Mouse (Mus musculus) lung, embryonic 16.5 days (tissue): ENCODE measurements around the gene Prdm10. TPM values are rescaled to one million over a fixed set of nuclear protein-coding genes. Genes with fewer than 3 reads are reported as not detected.

ENCODE experiments used
- ATAC-seq: fragments of 200-750 bp; cut with Nextera tagmentation; 2 replicates; pipeline ENCODE4 v1.8.0; 2017; ENCODE audit warnings: low read depth, mild to moderate bottlenecking, moderate library complexity
- H3K27ac ChIP-seq: fragments of 300-500 bp; sonication (generic); 2 replicates; pipeline ENCODE4 v1.5.1; 2014; ENCODE audit warnings: mild to moderate bottlenecking, control low read depth, low read length
- H3K27me3 ChIP-seq: fragments of 300-500 bp; sonication (generic); 2 replicates; pipeline ENCODE4 v1.6.1; 2014; ENCODE audit warnings: low read depth, low read length, mixed read lengths; ENCODE audit not compliant: control insufficient read depth, insufficient read depth
- H3K36me3 ChIP-seq: fragments of 300-500 bp; sonication (generic); 2 replicates; pipeline ENCODE4 v1.6.1; 2014; ENCODE audit warnings: low read length; ENCODE audit not compliant: control insufficient read depth, insufficient read depth
- H3K4me1 ChIP-seq: fragments of 300-500 bp; sonication (generic); replicated peaks from 2 replicates; pipeline ENCODE4 v1.6.1; 2014; ENCODE audit warnings: low read length, mixed read lengths; ENCODE audit not compliant: control insufficient read depth, insufficient read depth
- H3K4me2 ChIP-seq: fragments of 300-500 bp; sonication (generic); 2 replicates; pipeline ENCODE4 v1.6.1; 2014; ENCODE audit warnings: low read depth, low read length, control low read depth
- H3K4me3 ChIP-seq: fragments of 300-500 bp; sonication (generic); 2 replicates; pipeline ENCODE4 v1.5.1; 2014; ENCODE audit warnings: mild to moderate bottlenecking, low read length, control low read depth
- H3K9ac ChIP-seq: fragments of 300-500 bp; sonication (generic); 2 replicates; pipeline ENCODE4 v1.6.1; 2014; ENCODE audit warnings: low read length, control low read depth
- H3K9me3 ChIP-seq: fragments of 300-500 bp; sonication (generic); 2 replicates; pipeline ENCODE4 v1.6.1; 2016; ENCODE audit warnings: low read length; ENCODE audit not compliant: control insufficient read depth
- WGBS: fragments of 180-500 bp; shearing (Covaris S2); extraction: QIAGEN DNeasy Blood & Tissue Kit; methylation state at CpG from one replicate; pipeline ENCODE4 v1.1.7; 2014; 5-methylcytosine and 5-hydroxymethylcytosine counted together
- polyA plus RNA-seq: library from polyadenylated mRNA; unstranded; fragments of >200 nt; fragmentation: Nextera tagmentation; extraction: Ambion mirVana; gene quantifications from 2 replicates; pipeline ENCODE4 v1.2.1, GENCODE M21; 2015

Prdm10 gene
- polyA plus RNA-seq, 1 experiment from 2014 or later, result 4.8 TPM

DNA sequence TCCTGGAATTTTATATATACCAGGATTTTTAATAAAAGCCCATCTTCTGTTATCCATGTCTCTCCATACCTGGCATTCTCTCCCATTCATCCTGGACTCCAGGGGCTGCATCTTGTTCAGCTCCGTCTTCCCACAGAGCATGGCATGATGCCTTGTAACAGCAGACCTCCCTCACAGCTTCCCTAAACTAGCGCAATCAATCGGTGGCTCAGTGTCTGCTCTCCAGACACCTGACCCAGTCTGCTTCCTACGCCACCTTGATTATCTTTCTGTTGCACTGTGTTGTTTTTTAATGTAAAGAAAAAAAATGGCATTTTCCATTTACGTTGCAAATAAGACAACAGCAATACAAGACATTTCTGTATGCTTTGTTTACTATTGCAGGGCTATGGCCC, 36.4 kb upstream of the Prdm10 start:
- Histone ChIP-seq H3K9me3 (no peaks in the 10 kb centered on the region), H3K4me3 (no peak overlapping the region), H3K27ac (no peak overlapping the region), H3K4me2 (no peak overlapping the region), H3K4me1 (no peaks in the 10 kb centered on the region), H3K36me3 (no peaks in the 10 kb centered on the region), H3K27me3 (no peaks in the 10 kb centered on the region), H3K9ac (no peak overlapping the region)
- 72% methylated on average over 5 of the region's 5 CpGs for WGBS
- ATAC-seq, result no peak

DNA sequence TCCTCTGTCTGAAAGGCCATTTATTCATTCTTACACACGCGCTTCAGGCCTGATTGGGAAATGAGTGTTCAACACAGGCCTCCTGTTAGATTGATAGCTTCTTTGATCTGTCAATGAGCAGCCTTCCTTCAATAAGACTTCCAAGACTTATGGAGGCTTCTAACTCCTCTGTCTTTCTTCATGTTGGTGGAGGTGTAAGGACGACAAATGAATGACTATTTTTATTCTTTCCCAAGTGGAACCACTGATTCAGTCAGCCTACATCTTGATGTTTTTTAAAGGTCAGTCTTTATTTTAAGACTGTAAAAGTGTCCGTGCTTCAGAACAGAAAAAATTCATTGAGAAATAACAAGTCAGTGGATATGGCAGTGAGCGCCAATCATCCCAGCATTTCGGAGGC, 35.3 kb upstream of the Prdm10 start:
- no peak overlapping the region for H3K27ac ChIP-seq
- no peak overlapping the region for H3K4me2 ChIP-seq
- 91% methylated on average over 6 of the region's 6 CpGs for WGBS
- ATAC-seq, result no peak
- no peaks in the 10 kb centered on the region for H3K4me1 ChIP-seq
- no peaks in the 10 kb centered on the region for H3K9me3 ChIP-seq
- H3K4me3 ChIP-seq, result no peak overlapping the region
- H3K27me3 ChIP-seq, result no peaks in the 10 kb centered on the region
- H3K9ac ChIP-seq, result no peak overlapping the region
- H3K36me3 ChIP-seq, result no peaks in the 10 kb centered on the region

DNA sequence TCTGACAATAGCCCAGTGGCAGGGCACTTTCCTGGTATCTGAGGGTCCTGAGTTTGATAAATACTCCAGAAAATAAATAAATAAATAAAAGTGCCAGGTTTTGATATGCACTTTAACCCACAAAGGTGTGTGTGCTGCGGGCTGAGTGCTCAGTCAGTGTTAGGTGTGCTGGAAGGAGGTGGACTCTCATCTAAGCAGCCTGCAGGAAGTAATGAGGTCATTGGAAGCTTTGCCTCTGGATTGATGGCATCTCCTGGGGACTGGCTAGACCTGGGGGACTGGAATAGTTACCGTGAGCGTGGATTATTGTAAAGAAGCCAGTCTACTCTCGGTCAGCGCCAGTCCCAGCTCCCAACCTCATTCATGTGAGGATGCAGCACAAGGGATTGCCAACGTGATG, 33.9 kb upstream of the Prdm10 start:
- no peak overlapping the region for H3K27ac ChIP-seq
- H3K9me3 ChIP-seq, result no peaks in the 10 kb centered on the region
- no peaks in the 10 kb centered on the region for H3K36me3 ChIP-seq
- H3K9ac ChIP-seq, result no peak overlapping the region
- WGBS, result 33% methylated on average over 6 of the region's 6 CpGs
- no peak overlapping the region for H3K4me3 ChIP-seq
- no peak overlapping the region for H3K4me2 ChIP-seq
- no peaks in the 10 kb centered on the region for H3K4me1 ChIP-seq
- no peaks in the 10 kb centered on the region for H3K27me3 ChIP-seq
- peak; percentile 74 for ATAC-seq

DNA sequence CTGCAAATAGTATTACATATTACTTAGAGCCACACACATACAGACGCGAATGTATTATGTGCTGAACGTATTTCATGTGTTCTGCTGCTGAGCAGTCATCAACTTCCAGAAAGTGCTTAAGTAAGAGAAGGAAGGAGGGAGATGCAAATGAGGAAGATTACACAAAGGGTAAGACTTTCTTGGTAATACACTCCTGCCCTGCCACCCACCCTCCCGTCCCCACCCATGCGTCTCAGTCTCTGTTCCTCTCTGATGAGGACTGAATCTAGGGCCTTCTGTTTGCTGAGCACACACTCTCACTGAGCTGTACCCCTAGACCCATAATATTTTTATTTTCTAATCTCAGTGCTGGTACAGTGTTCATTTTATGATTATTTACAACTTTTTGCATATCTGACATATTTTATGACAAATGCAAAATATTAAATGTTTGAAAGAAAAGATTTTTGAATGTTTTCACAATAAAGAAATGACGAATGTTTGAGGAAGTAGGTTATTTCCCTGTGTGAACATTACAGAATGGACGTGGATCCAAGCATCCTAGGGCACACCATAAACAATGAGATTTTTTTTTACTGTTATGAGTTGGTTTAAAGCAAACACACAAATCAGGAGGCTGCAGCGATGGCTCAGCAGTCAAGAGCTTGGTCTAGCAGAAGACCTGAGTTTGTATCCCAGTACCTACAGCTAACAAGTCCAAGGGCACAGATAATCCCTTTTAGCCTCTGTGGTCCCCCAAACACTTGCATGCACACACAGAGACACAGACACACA, 32.7 kb upstream of the Prdm10 start:
- no peak overlapping the region for H3K4me2 ChIP-seq
- no peaks in the 10 kb centered on the region for H3K9me3 ChIP-seq
- no peak for ATAC-seq
- no peaks in the 10 kb centered on the region for H3K36me3 ChIP-seq
- no peaks in the 10 kb centered on the region for H3K27me3 ChIP-seq
- 0 out of 2 replicates have a peak, but pooled peaks cover 3% of the 10 kb centered on the region for H3K4me1 ChIP-seq
- H3K27ac ChIP-seq, result peak overlapping the region; percentile 33
- 50% methylated on average over 8 of the region's 8 CpGs for WGBS
- H3K4me3 ChIP-seq, result no peak overlapping the region
- no peak overlapping the region for H3K9ac ChIP-seq

DNA sequence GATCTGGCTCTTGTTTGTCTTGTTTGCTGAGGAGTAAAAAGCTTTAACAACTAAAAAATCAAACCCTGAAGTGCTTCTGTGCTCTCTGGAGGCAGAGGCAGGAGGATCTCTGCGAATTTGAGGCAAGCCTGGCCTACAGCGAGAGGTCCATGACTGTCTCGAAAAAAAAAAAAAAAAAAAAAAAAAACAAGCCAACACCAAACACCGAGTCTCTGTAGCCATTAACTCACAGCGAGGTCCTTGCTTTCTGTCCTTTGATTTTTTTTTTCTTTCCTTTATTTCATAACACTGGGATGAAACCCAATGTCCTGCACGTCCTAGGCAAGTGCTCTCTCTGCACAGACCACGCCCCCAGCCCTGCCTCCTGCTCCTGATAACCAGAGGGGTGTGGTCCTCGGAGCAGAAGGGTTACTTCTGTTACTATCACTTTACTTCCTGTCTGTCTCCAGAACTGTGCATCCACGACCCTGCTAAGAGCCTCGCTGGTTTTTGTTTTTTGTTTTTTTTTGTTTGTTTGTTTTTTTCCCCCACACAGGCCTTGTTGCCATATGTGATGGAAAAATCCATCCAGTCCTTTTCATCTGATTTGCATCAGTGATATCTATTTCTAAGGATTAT, 28.0 kb upstream of the Prdm10 start:
- no peak overlapping the region for H3K4me2 ChIP-seq
- WGBS, result 64% methylated on average over 10 of the region's 10 CpGs
- no peak overlapping the region for H3K4me3 ChIP-seq
- no peaks in the 10 kb centered on the region for H3K9me3 ChIP-seq
- no peak for ATAC-seq
- H3K36me3 ChIP-seq, result no peaks in the 10 kb centered on the region
- peak overlapping the region; percentile 42; the same call in 1 of the 2 replicates for H3K27ac ChIP-seq
- H3K27me3 ChIP-seq, result no peaks in the 10 kb centered on the region
- H3K9ac ChIP-seq, result no peak overlapping the region
- peaks cover 9% of the 10 kb centered on the region for H3K4me1 ChIP-seq

DNA sequence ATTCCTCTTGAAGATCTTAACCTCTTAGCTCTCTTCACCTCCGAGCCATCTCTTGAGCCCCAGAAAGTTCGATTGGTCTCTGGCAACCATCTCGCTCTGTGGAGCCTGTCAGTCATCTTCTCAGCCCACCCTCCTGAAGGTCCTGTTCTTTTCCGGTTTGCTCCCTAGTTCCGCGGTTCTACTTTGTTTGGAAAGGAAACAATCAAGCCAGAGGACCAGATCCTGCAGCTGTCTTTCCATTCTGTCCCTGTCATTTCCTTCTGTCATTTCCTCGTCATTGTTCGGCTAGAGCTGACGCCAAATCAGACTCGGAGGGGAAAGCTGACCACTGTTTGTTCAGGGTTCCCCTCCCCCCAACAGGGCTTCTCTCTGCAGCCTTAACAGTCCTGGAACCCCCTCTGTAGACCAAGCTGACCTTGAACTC, 27.0 kb upstream of the Prdm10 start:
- peak; percentile 87 for ATAC-seq
- H3K36me3 ChIP-seq, result no peaks in the 10 kb centered on the region
- no peaks in the 10 kb centered on the region for H3K27me3 ChIP-seq
- 17% methylated on average over 10 of the region's 10 CpGs for WGBS
- no peaks in the 10 kb centered on the region for H3K9me3 ChIP-seq
- peak overlapping the region; percentile 59 for H3K4me2 ChIP-seq
- H3K27ac ChIP-seq, result peak overlapping the region; percentile 58
- peak overlapping the region; percentile 25 for H3K4me3 ChIP-seq
- H3K4me1 ChIP-seq, result peaks cover 9% of the 10 kb centered on the region
- H3K9ac ChIP-seq, result peak overlapping the region; percentile 51

DNA sequence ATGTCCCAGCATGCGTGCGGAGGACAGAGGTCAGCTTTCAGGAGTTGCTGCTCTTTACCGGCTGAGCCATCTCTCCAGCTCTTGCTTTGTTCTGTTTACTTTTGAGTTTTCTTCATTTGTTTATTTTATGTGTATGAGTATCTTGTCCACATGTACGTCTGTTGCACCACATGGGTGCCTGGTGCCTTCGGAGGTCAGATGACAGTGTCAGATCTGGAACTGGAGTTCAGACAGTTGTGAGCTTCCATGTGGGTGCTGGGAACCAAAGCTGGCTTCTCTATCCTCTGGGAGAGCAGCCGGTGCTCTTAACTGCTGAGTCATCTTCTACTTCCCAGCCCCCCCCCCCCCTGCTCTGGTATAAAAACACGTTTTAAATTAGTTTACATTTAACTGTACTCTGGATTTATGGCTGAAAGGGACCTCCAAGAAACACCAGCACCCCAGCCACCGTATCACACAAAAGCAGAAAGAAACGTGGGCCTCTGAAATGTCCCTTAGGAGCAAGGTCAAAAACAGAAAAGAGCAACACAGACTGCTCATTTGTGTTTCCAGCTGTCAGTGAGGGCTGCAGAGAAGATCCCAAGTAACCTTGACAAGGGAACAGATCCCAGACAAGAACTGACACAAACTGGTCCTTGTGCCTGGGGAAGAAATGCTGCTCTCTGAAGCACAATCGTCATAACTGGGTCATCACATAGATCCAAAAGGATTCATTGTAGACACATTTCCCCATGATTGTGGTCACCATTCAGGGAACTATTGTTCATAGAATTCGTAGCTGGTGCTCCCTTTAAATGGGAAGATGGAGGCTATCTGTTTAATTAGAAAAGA, 26.3 kb upstream of the Prdm10 start:
- Histone ChIP-seq H3K9me3 (no peaks in the 10 kb centered on the region), H3K36me3 (no peaks in the 10 kb centered on the region), H3K4me3 (no peak overlapping the region), H3K27me3 (no peaks in the 10 kb centered on the region), H3K4me1 (peaks cover 9% of the 10 kb centered on the region), H3K9ac (no peak overlapping the region), H3K27ac (peak overlapping the region; percentile 58), H3K4me2 (peak overlapping the region; percentile 59; the same call in 1 of the 2 replicates)
- WGBS, result 48% methylated on average over 11 of the region's 11 CpGs
- peak; percentile 32 for ATAC-seq

DNA sequence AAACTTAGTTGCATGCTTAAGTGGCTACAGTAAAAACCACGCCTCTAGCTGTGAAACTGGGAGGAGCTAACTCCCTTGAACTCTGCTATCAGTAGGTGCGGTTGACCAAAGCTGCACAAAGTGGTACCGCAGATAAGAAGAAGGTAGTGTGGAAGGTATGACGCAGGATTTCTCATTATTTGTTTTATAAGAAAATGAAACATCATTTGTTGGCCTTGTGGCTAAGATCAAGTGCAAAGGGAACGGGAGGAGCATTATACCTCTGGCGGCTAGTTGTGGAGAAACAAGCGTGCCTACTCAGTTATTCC, 25.7 kb upstream of the Prdm10 start:
- no peak overlapping the region for H3K4me3 ChIP-seq
- 74% methylated on average over 7 of the region's 7 CpGs for WGBS
- no peak overlapping the region for H3K4me2 ChIP-seq
- ATAC-seq, result no peak
- H3K9ac ChIP-seq, result no peak overlapping the region
- H3K36me3 ChIP-seq, result no peaks in the 10 kb centered on the region
- no peaks in the 10 kb centered on the region for H3K27me3 ChIP-seq
- H3K27ac ChIP-seq, result no peak overlapping the region
- H3K4me1 ChIP-seq, result peaks cover 9% of the 10 kb centered on the region
- no peaks in the 10 kb centered on the region for H3K9me3 ChIP-seq

DNA sequence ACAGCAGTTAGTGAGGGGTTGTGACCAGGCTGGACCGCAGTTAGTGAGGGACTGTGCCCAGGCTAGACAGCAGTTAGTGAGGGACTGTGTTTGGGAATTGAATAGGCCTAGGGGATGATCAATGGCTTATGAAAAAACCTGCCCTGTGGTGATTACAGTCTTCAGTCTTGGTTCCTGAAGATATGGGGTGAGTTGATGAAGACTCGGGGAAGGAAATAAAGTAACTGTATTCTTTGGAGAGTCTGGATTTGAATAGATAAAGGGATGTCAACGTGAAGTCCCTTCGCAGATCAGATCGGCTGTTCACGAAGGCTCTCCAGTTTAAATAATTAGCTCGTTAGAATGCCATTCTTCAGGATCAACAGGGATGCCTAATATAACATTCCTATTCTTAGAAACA, 24.4 kb upstream of the Prdm10 start:
- Histone ChIP-seq H3K4me2 (no peak overlapping the region), H3K9ac (no peak overlapping the region), H3K4me1 (peaks cover 9% of the 10 kb centered on the region), H3K9me3 (no peaks in the 10 kb centered on the region), H3K27me3 (no peaks in the 10 kb centered on the region), H3K36me3 (no peaks in the 10 kb centered on the region), H3K4me3 (no peak overlapping the region), H3K27ac (no peak overlapping the region)
- ATAC-seq, result no peak
- WGBS, result 74% methylated on average over 7 of the region's 7 CpGs
